Mouse (Mus musculus) MEL (cell line): ENCODE data around the gene Ddx54.

Experiments used
- CTCF ChIP-seq, 3 experiments: IDR thresholded peaks in 2 of 3; conservative IDR thresholded peaks in 1 of 3; 2 replicates each; pipeline ENCODE4 v1.5.1; 2011 to 2012; ENCODE audit warnings: low read length in 3 of 3, low read depth in 2 of 3, mild to moderate bottlenecking in 2 of 3, improper control_type of control experiment in 1 of 3, inconsistent platforms in 1 of 3, mixed read lengths in 1 of 3, moderate library complexity in 1 of 3; ENCODE audit not compliant: control insufficient read depth in 1 of 3, insufficient read depth in 1 of 3, poor library complexity in 1 of 3, severe bottlenecking in 1 of 3
- EP300 ChIP-seq, 2 experiments: IDR thresholded peaks; 2 replicates each; pipeline ENCODE4 v1.6.1; 2011; ENCODE audit warnings: improper control_type of control experiment in 2 of 2, low read length in 2 of 2, low read depth in 1 of 2, mild to moderate bottlenecking in 1 of 2
- GATA1 ChIP-seq: IDR thresholded peaks from 2 replicates; pipeline ENCODE4 v1.6.1; 2011; ENCODE audit warnings: low read depth, low read length, improper control_type of control experiment
- KAT2A ChIP-seq: conservative IDR thresholded peaks from 2 replicates; pipeline ENCODE4 v1.6.1; 2012; ENCODE audit warnings: low read depth, low read length, improper control_type of control experiment, inconsistent platforms
- MYC ChIP-seq: IDR thresholded peaks from 2 replicates; pipeline ENCODE4 v1.6.1; 2011; ENCODE audit warnings: low read depth, mild to moderate bottlenecking, low read length, improper control_type of control experiment, moderate library complexity
- NRF1 ChIP-seq: IDR thresholded peaks from 2 replicates; pipeline ENCODE4 v1.6.1; 2014; ENCODE audit warnings: low read depth, mild to moderate bottlenecking, inconsistent platforms, low read length, improper control_type of control experiment, moderate library complexity; ENCODE audit not compliant: poor library complexity, insufficient read depth, severe bottlenecking
- POLR2A ChIP-seq, 2 experiments: IDR thresholded peaks; 2 replicates each; pipeline ENCODE4 v1.6.1; 2011 to 2012; ENCODE audit warnings: low read length in 2 of 2, mild to moderate bottlenecking in 2 of 2, control low read depth in 1 of 2, improper control_type of control experiment in 1 of 2, low read depth in 1 of 2, moderate library complexity in 1 of 2; ENCODE audit not compliant: control insufficient read depth in 1 of 2, insufficient read depth in 1 of 2, poor library complexity in 1 of 2
- RCOR1 ChIP-seq: IDR thresholded peaks from 2 replicates; pipeline ENCODE4 v1.6.1; 2012; ENCODE audit warnings: low read depth, mild to moderate bottlenecking, inconsistent platforms, low read length, improper control_type of control experiment
- TBP ChIP-seq: IDR thresholded peaks from 2 replicates; pipeline ENCODE4 v1.8.0; 2011; ENCODE audit warnings: low read depth, low read length, improper control_type of control experiment
- USF2 ChIP-seq, 2 experiments: IDR thresholded peaks; 2 replicates each; pipeline ENCODE4 v1.6.1; 2011 to 2012; ENCODE audit warnings: improper control_type of control experiment in 2 of 2, low read length in 2 of 2, borderline replicate concordance in 1 of 2, inconsistent platforms in 1 of 2, low read depth in 1 of 2, mild to moderate bottlenecking in 1 of 2; ENCODE audit not compliant: insufficient read depth in 1 of 2
- ZMIZ1 ChIP-seq: IDR thresholded peaks from 2 replicates; pipeline ENCODE4 v1.6.1; 2012; ENCODE audit warnings: low read depth, mild to moderate bottlenecking, inconsistent platforms, low read length, improper control_type of control experiment, moderate library complexity

DNA sequence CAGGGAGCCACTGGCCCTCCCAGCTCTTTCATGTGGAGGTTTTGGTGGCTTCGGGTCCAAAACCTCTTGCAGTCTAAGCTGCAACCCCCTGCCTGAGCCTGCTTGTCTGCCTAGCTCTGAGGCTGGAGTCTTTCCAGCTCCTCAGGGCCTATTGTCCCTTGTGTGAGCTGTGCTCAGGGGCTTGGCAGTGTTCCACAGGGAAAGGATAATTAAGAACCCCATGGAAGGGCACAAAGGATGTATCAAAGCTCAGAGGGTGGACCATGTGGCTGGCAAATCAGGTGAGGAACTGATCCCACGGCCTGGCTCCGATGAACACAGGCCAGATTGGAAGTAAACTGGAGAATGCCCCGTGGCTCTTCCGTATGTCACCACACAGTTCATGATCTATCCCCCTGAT, 46.4 kb upstream of the Ddx54 start:
- TF ChIP-seq GATA1 (no peak), CTCF (IDR thresholded peaks at IDR 0.05 in 2 of 3, conservative IDR thresholded peaks at IDR 0.05 in 1 of 3; ENCODE audit: control insufficient read depth in 1 of 3, insufficient read depth in 1 of 3, low read depth in 2 of 3, low read length in 3 of 3, poor library complexity in 1 of 3, severe bottlenecking in 1 of 3) (no peak), ZMIZ1 (no peak), NRF1 (no peak), POLR2A (IDR thresholded peaks at IDR 0.05; ENCODE audit: control insufficient read depth in 1 of 2, insufficient read depth in 1 of 2, low read depth in 1 of 2, low read length in 2 of 2, poor library complexity in 1 of 2) (no peak), KAT2A (no peak), USF2 (IDR thresholded peaks at IDR 0.05; ENCODE audit: borderline replicate concordance in 1 of 2, insufficient read depth in 1 of 2, low read depth in 1 of 2, low read length in 2 of 2) (no peak), MYC (no peak), TBP (no peak), RCOR1 (no peak), EP300 (IDR thresholded peaks at IDR 0.05; ENCODE audit: low read depth in 1 of 2, low read length in 2 of 2) (no peak)
